Mouse (Mus musculus): ENCODE data around the gene Gm13420. TPM values are rescaled to one million over a fixed set of nuclear protein-coding genes. Genes with fewer than 3 reads are reported as not detected.

Gene Gm13420
- polyA plus RNA-seq (2014; fragmentation: Illumina TruSeq; extraction: RNeasy Lipid Tissue Mini Kit (QIAGEN cat#74804); ENCODE audit: low read depth, low replicate concordance): not detected

DNA sequence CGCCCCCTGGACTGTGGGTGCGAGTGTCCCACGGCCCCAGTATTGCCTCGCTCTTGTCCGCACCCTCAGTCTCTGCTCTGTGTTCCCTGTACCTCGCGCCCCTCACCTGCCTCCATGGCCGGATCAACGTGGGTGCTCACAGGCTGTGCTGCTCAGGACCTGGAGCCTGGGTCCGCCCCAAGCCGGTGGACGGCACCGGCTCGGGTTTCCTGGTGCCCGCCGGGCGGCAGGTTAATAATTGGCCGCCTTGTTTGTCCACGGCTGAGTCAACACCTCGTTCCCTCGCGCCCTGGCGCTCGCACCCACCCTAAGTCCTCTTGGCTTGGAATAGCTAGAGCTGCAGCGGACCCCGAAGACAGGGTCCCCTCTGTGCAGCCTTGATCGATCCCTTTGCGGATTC, at the start of gene Gm13420:
Gene Gm13420 (minus strand): TSS at position 189 of the 400 bp plus-strand sequence.

GRCm38 (mm10) chr2:29787937-29788681, 36.6 kb upstream of the Gm13420 start, which contains the start of gene Trub2:
TSS of gene Trub2 (minus strand) at chr2:29788502.

DNA sequence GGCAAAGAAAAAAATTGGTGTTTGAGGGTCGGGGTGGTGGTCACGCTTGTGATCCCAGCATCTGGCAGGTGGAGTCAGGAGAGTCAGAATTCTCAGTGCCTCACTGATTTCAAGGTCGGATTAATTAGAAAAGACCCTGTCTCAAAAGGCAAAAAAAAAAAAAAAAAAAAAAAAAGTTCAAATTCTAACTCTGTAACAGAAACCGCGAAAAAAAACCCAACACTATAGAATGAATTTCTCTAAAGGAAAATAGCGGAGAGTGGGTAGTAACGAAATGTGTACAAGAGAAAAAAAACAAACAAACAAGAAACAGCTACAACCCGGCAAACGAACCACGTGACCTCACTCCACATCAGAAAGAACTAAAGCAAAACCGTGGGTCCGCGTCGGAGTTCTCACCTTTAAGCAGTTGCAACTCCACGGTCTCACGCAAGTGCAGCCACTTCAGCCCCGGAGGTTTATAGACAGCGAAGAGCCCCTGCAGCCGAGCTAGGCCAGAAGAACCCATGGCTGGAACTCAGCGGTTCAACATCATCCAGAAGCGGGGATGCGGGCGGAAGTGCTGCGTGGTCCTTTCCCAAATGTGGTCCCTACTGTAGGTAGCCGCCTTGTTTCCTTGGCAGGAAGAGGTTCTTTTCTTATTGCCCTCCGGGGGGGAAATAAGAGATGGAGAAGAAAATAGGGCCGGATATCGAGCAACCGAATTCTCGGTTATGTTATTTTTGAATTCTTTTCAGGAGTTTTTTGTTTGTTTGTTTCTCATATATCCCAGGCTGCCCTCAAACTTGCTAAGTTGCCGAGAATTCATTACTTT, 35.8 kb upstream of the Gm13420 start, which contains the start of gene Coq4:
Gene Coq4 (plus strand): TSS at position 390 of the 814 bp plus-strand sequence.

Other genes with a start within 250 kb of the Gm13420 start
- 3.8 TPM for gene Rapgef1, start 132.0 kb downstream of the Gm13420 start, polyA plus RNA-seq (2014; fragmentation: Illumina TruSeq; extraction: RNeasy Lipid Tissue Mini Kit (QIAGEN cat#74804); ENCODE audit: low read depth, low replicate concordance)
- not detected for gene Gm13547, start 7.6 kb upstream of the Gm13420 start, polyA plus RNA-seq (2014; fragmentation: Illumina TruSeq; extraction: RNeasy Lipid Tissue Mini Kit (QIAGEN cat#74804); ENCODE audit: low read depth, low replicate concordance)
- gene Coq4, start 35.8 kb upstream of the Gm13420 start, polyA plus RNA-seq (2014; fragmentation: Illumina TruSeq; extraction: RNeasy Lipid Tissue Mini Kit (QIAGEN cat#74804); ENCODE audit: low read depth, low replicate concordance): 1.2 TPM
- gene Trub2, start 36.8 kb upstream of the Gm13420 start, polyA plus RNA-seq (2014; fragmentation: Illumina TruSeq; extraction: RNeasy Lipid Tissue Mini Kit (QIAGEN cat#74804); ENCODE audit: low read depth, low replicate concordance): 3.3 TPM
- gene Slc27a4, start 50.9 kb upstream of the Gm13420 start, polyA plus RNA-seq (2014; fragmentation: Illumina TruSeq; extraction: RNeasy Lipid Tissue Mini Kit (QIAGEN cat#74804); ENCODE audit: low read depth, low replicate concordance): 1.3 TPM
- 4.9 TPM for gene Urm1, start 68.4 kb upstream of the Gm13420 start, polyA plus RNA-seq (2014; fragmentation: Illumina TruSeq; extraction: RNeasy Lipid Tissue Mini Kit (QIAGEN cat#74804); ENCODE audit: low read depth, low replicate concordance)
- gene Cercam, start 117.5 kb upstream of the Gm13420 start, polyA plus RNA-seq (2014; fragmentation: Illumina TruSeq; extraction: RNeasy Lipid Tissue Mini Kit (QIAGEN cat#74804); ENCODE audit: low read depth, low replicate concordance): not detected
- 2.8 TPM for gene Odf2, start 137.5 kb upstream of the Gm13420 start, polyA plus RNA-seq (2014; fragmentation: Illumina TruSeq; extraction: RNeasy Lipid Tissue Mini Kit (QIAGEN cat#74804); ENCODE audit: low read depth, low replicate concordance)
- 12.1 TPM for gene Gle1, start 183.7 kb upstream of the Gm13420 start, polyA plus RNA-seq (2014; fragmentation: Illumina TruSeq; extraction: RNeasy Lipid Tissue Mini Kit (QIAGEN cat#74804); ENCODE audit: low read depth, low replicate concordance)
- 9.0 TPM for gene Sptan1, start 213.9 kb upstream of the Gm13420 start, polyA plus RNA-seq (2014; fragmentation: Illumina TruSeq; extraction: RNeasy Lipid Tissue Mini Kit (QIAGEN cat#74804); ENCODE audit: low read depth, low replicate concordance)